Mouse (Mus musculus) fat pad, adult 2 months (tissue): ENCODE data around the gene Hoxa1.

Experiments used
- DNase-seq: peaks from one replicate; pipeline ENCODE4 v3.0.0-alpha.2; 2011; ENCODE audit warnings: low read depth, low spot score; ENCODE audit errors: extremely low read depth

Gene Hoxa1

GRCm38 (mm10) chr6:52190410-52190809 lies 32.3 kb upstream of the Hoxa1 start:
- no peak for DNase-seq

- no peak for DNase-seq
Observed at GRCm38 (mm10) chr6:52189909-52190308, 31.8 kb upstream of the Hoxa1 start.

DNA sequence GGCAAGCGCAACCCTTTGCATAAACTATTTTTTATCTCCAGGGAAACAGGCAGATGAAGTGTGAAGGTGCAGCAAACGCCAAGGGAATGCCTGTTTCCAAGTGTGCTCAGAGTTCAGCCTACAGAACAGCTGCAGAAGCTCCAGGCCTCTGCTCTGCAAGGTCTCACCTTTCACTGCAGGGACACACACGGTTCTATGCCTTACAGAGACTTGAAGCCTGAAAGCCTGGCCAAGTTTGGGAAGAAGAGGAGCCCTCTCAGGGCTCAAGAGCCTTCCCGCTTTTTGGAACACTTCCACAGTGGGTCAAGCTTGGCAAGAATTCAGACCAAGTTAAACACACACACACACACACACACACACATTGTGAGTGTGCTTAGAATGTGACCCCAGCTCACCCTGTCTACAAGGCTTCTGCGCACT lies 31.1 kb upstream of the Hoxa1 start:
- DNase-seq = no peak

DNA sequence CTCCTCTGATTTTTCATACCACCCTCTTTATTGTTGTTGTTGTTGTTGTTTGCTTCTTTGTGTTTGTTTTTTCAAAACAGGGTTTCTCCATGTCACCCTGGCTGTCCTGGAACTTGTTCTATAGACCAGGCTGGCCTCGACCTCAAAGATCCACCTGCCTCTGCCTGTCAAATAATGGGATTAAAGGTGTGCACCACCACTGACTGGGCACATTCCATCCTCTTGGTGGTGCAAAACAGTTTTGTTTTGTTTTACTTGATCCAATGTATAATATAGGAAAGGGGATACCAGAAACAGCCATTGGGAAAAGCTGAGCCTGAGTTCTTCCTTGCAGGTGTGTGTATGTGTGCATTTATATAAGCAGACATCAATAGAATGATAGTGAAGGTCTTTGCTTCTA lies 28.4 kb upstream of the Hoxa1 start:
- DNase-seq = no peak

- DNase-seq = no peak
Observed at GRCm38 (mm10) chr6:52185834-52186233, 27.7 kb upstream of the Hoxa1 start.

DNA sequence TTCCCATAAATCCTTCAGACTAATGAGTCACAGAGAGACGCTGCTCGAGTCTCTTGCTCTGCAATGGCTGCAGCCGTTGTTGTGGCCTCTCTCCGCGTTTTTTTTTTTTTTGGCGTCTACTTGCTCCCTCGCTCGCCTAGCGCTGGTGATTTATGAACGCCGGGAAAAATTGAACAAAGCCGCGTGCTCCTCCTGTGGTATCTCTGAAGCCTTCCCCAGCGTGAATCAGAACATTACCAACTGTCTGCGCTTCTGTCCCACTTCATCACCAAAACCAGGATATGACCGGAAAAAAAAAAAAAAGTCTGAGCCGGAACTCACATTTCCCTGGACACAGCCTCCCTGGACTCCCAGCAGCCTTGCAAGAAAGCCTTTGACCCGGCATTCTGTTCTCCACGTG lies 27.1 kb upstream of the Hoxa1 start:
- no peak for DNase-seq

DNA sequence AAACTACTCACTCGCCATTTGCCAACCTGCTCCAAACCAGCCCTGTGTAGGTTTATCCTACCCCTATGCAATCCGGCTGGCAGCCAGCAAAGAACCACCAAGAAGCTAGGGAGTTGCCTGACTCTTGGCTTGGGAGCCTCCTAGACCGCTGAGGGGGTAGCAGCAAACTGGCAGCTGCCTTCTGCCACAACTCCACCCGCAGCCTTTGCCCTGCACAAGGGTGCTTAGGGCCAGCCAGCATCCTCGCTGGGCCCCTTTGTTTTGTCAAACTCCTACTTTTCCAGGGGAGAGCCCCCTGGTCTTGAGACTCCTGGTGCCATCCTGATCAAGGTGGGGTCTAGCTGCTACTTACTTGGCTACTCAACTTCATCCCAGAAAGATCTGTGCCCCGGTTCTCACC lies 26.6 kb upstream of the Hoxa1 start:
- DNase-seq = no peak

- DNase-seq = no peak
Observed at GRCm38 (mm10) chr6:52183311-52184080, 25.4 kb upstream of the Hoxa1 start.

- no peak for DNase-seq
Observed at GRCm38 (mm10) chr6:52182793-52183192, 24.7 kb upstream of the Hoxa1 start.

GRCm38 (mm10) chr6:52182030-52182429 lies 23.9 kb upstream of the Hoxa1 start:
- DNase-seq = no peak

- no peak for DNase-seq
Observed at GRCm38 (mm10) chr6:52180726-52181125, 22.6 kb upstream of the Hoxa1 start.

GRCm38 (mm10) chr6:52180213-52180710 lies 22.1 kb upstream of the Hoxa1 start:
- DNase-seq = no peak

DNA sequence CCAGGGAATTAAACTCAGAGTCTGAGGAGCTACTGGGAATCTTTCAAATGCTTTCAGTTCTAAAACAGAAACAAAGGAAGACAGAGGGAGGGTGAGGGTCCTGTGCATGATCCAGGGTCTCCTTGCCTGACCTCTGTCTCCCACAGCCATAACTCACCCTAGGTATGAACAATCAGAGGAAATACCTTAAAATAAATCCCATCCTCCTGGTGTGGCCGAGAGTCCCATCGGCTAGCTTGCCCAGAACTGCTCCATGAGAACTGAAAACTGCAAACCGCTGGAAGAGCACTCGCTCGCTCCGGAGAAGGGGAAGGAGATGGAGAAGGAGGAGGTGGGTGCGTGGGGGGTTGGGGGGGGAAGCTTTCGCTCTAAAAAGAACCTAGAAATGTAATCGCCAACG lies 21.6 kb upstream of the Hoxa1 start:
- DNase-seq = no peak

DNA sequence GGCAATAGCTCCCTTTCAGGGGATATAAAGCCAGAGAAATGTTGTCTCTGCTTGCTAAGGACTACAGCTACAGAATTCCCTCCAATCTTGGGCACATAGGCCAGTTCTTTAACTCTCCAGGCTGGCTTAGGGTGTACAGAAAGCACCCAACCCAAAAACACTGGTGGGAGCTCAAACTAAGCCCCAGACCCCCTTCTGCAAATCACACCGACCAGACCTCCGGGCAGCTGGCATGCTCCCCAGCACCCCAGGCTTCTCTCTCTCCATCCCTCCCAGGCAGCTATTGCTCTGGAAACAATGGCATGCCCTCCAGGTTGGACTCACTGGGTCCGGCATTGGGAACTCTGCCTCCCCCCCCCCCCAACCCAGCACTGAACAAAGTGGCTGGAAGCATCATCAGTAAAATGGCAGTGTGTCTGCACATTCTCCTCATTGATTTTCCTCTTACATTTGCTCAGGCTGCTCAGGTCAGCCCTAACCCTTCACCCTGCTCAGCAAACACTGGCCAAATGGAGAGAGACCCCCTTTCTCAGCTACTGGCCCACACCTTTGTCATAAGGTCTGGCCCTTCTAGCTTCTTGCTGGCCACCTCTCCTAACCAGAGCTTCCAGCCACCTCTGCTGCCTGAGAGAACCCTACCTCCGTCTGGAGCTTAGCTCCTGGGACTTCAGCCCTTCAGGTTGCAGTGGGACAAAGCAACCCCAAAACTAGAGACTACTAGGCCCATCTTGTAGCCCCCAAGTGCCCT lies 21.0 kb upstream of the Hoxa1 start:
- no peak for DNase-seq

- no peak for DNase-seq
Observed at GRCm38 (mm10) chr6:52177806-52178205, 19.7 kb upstream of the Hoxa1 start.

GRCm38 (mm10) chr6:52177061-52177735 lies 19.1 kb upstream of the Hoxa1 start, which contains the start of gene 5730596B20Rik:
Gene 5730596B20Rik, plus strand, starts transcription at chr6:52177498.
- DNase-seq = no peak

DNA sequence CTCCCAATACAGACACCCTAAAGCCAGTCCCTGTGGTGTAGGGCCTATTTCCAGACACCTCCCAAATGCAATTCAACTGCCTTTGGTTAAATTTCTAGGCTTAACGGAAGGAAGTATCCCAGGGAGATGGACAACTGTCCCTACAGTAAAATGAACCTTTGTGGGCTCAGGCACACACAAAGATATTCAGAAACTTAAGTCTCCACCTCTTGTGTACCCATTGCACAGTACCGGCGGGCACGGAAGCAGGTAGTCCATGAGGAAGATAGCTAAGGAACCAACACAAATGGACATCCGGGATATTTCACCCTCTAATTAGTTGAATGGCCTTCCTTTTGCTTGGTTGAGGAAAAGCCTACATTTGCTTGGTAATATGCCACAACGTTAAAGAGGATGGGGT lies 18.3 kb upstream of the Hoxa1 start:
- no peak for DNase-seq

DNA sequence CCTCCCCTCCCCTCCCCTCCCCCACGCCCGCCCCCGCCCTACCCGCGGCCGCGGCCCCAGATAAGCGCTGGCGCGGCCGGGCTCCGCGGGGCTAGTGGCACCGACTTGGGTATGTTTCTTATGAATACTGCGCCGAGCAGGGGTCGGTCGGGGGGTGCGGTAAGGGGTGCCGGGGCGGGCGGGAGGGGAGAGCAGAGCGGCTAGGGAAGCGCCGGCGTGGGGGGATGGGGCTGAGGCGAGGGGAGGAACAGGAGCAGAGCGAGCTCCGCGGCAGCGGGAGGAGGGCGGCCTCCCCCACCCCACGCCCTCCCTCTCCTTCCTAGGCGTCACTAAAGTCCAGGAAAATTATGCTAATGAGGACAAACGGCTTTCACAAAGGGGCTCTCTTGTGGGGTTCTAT lies 17.7 kb upstream of the Hoxa1 start:
- no peak for DNase-seq

DNA sequence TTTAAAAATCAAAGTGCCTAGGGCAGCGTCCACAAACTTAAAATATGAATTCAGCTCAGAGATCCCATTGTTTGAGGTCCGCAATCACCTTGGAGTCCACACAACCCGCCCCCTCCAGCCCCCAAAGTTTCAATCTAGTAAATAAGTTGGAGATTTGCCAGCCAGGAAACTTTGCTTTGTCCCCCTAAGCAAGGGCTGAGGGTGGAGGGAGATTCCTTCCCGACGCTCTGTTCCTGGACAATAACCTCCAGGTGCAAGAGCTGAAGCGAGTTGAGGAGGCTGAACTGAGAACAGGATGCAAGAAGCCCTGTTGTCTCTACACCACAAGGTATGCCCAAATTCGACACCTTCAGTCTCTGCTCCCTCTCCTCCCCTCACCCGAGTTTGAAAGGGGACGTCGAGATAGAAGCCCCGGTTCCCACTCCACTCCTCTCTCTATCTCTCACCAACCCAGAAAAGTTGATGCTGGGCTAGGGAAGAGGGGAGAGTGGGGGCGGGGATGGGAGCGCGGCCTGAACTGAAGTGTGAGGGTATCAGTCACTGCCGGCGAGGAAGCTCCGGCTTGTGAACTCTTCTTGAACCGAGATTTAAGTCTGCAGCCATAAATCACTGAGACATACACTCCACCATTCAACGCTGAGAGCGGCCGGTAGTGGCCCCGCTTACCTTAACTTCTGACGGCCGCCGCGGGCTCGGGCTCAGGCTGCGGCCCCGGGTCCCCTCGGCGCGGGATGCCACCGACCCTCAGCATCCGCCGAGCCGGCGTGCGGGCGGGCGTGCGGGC lies 17.0 kb upstream of the Hoxa1 start:
- no peak for DNase-seq

- no peak for DNase-seq
Observed at GRCm38 (mm10) chr6:52173648-52174047, 15.5 kb upstream of the Hoxa1 start.

- no peak for DNase-seq
Observed at GRCm38 (mm10) chr6:52172501-52172900, 14.4 kb upstream of the Hoxa1 start.
